Mouse (Mus musculus): ENCODE data around the gene Sirt2.

The Sirt2 gene

DNA sequence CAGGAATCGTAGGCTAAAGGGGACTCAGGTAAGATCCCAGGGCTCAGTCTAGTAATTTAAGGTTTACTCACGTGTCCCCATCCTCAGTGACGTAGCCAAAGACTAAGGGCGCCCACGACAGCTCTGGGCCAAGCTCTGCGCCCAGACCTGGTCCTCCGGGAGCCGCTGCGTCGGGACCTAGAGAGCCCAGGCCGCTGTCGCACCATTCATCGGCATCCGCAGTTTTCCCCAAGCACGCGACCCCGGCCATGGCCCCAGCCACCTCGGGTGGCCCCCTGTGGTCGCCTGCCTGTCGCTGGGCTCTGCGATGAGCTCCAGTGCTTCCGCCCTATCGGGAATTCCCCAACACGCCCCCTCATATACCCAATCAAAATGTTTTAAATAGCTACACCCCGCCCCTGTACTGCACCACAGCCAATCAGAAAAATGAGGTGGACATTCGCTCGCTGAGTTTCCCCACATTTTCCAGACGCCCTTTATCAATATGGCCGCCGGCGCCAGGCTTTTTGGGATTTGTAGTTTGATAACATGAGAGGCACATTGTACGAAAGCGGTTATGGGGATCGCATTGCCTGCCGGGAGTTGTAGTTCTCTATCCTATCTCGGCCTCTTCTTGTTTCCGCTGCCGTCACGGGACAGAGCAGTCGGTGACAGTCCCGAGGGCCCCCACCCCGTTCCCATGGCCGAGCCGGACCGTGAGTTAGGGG, at the start of gene Sirt2:
TSS of gene Sirt2 (plus strand) at position 563 of the 707 bp plus-strand sequence.
- peak; percentile 100 for DNase-seq (ENCODE audit: low spot score)

DNA sequence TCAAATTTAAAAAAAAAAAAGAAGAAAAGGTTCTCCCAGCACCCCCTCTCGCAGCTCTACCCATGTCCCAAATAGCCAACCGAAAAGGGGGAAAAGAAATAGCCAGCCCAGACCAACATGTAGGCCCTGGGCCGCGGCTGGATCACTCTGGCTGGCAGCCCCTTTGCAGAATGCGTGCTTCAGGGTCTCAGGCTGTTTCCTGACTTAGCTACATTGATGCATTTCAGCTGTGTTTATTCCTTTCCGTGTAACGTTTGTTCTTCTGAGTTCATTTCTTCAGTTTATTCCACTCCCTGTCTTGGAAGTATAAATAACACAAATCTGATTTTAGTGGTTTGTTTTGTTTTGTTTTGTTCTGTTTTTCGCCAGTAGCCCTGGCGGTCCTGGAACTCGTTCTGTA, 48.8 kb upstream of the Sirt2 start:
- DNase-seq (ENCODE audit: low spot score), result no peak

DNA sequence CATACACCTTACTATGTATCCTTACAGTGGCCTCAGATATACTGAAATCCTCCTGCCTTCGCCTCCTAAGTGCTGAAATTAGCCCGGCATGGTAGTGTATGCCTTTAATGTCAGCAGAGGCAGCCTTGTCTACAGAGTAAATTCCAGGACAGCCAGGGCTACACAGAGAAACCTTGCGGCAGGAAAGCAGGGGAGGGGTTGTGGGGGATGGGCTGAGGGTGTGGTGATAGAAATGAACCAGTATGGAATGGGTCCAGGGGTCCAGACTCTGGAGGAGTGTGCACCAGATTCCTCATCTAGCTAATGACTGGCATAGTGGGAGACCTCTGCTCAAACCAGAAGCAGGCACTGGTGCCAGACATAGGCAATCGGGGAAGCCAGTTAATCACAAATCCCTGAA, 47.4 kb upstream of the Sirt2 start:
- DNase-seq (ENCODE audit: low spot score), result no peak

DNA sequence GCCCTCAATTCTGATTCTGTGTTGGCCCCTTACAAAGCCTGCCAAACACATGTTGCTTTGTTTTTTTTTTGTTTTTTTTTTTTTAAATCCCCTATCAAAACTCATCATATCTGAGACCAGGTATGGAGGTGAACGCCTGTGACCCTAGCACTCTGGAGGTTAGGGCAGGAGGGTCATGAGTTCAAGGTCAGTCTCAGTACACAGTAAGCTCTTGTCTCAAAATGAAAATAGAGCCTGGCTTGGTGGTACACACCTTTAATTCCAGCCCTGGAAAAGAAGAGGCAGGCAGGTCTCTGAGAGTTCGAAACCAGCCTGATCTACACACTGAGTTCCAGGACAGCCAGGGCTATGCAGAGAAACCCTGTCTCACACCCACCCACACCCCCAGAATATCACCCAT, 46.9 kb upstream of the Sirt2 start:
- DNase-seq (ENCODE audit: low spot score), result no peak

DNA sequence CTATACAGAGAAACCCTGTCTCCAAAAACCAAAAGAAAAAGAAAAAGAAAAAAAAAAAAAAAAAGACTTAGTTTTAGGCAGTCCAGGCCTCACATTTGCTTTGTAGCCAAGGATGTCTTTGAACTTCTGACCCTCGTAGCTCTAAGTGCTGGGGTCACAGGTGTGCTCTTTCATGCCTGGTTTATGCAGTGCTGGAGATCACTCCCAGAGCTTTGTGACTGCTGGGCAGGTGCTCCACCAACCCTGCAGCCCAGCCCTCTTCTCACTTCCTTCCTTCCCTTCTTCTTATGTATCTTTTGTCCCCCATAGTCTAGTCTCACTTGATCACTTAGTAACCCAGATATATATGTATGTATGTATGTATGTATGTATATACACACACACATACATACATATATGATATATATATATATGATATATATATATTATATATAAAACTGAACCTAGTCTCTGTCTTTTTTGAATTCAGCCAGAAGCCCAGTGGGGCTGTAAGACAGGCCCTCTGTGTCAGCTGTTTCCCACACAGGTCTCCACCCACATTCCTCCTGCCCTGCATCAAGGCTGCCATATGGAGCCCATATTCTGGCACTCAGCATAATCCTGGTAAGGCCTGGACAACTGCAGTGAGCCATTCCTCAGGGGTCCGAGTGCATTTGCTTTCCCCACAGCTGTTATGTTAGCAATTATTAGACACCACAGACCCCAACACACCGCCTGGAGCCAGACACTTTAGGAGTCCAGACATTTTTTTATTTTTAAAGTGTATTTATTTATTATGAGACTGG, 45.6 kb upstream of the Sirt2 start:
- peak; percentile 42 for DNase-seq (ENCODE audit: low spot score)

DNA sequence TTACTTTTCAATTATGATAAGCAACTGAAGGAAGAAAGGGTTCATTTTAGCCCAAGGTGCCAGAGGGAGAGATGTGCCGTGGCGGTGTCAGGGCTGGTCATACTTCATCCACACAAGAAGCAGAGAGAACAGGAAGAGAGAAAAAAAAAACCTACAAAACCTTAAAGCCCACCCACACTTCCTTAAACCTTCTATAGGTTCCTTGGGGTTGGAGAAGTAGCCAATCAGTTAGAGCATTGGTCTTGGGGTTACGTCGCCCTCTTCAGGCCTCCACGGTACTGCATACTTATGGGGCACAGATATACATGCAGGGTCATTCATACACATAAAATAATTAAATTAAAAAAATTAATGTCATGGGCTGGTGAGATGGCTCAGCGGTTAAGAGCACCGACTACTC, 44.5 kb upstream of the Sirt2 start:
- DNase-seq (ENCODE audit: low spot score), result no peak

DNA sequence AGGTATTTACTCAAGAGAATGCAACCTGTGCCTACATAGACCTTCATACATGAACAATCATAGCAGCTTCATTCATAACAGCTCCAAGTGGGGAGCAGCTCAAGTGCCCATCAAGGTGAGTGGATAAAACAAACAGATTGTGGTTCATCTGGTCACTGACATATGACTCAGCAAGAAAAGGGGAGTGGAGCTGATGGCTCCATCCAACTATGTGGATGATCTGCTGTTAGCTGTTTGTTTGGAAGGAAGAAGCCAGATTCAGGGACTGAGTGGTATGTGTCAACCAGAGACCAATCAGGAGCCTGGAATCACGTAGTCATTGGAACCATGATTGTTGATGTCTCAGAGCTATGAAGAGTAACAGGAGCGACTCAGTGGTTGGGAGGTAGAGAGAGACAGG, 41.9 kb upstream of the Sirt2 start:
- DNase-seq (ENCODE audit: low spot score), result no peak

DNA sequence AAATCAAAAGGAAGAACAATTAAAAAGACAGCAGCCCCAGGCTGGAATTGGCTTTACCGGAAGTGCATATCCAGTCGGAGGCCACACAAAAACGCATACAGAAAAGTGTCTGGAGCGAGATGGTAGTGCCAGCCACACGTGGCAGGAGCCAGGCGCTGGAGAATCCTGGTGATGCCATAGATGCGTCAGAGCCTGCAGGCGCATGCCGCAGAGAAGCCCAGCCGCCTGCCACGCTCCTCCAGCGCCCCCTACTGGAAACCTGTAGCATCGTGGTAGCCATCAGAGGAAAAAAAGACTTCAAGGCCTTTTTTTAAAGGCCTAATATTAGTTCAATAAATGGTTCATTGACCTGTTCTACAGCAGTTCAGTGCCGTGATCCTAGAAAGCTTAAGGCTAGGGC, 39.9 kb upstream of the Sirt2 start:
- DNase-seq (ENCODE audit: low spot score), result peak; percentile 87

DNA sequence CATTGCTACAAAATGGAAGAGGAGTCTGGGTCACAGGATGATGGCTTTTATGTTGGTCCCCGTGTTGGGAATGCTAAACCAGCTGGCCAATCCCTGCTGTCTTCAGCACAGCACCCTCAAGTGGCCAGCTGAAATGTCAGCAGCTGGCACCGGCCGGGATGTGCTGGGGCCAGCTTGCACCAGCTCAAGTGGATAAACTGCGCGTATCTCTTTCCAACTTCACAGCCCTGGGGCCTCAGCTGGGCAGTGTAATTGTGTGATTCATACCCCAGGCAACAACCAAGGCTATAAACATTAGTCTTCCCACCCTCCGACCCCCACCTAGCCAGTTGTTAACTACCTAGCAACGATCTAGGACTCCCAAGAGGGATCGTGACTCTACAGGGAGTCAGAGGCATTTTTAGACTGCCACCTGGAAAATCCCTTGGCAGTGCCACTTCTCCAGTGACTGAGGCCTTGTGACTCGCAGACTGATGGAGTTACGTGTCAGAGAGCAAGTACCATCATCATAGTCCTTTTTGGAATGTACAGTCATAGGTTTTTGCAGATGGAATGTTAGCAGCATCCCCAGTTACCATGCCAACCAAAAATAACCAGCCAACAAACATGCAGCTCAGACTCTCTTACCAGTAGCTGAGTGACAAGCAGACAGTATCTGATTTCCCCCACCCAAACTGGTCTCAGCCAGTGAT, 38.7 kb upstream of the Sirt2 start:
- peak; percentile 39 for DNase-seq (ENCODE audit: low spot score)

DNA sequence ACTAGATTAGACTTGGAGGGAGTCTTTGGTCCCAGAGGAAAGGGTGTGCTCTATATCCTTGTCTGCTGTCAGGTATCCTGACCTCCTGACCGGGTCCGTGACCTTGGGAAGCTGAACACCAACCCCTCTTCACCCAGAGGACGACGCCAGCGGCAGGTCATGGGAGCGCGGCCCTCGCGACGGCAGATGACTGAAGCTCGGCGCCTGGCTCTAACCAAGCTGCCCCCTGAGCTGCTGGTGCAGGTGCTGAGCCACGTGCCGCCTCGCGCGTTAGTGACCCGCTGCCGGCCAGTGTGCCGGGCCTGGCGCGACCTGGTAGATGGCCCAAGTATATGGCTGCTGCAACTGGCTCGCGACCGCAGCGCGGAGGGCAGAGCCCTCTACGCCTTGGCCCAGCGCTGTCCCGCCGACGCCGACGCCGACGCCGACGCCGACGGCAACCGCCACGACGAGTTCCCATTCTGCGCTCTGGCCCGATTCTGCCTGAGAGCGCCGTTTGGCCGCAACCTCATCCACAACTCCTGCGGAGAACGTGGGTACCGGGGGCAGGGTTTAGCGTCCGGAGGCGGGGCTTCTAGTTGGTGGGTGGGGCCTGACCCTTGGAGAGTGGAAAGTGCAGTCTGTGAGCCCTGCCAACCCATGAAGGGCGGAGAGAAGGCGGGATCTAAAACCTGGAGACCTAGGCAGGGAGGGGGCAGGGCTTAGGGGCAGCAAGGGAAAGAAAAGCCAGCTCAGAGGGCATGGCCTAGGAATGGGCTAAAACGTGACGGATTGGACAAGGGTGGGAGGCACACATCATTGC, 34.0 kb upstream of the Sirt2 start:
- DNase-seq (ENCODE audit: low spot score), result peak; percentile 95

DNA sequence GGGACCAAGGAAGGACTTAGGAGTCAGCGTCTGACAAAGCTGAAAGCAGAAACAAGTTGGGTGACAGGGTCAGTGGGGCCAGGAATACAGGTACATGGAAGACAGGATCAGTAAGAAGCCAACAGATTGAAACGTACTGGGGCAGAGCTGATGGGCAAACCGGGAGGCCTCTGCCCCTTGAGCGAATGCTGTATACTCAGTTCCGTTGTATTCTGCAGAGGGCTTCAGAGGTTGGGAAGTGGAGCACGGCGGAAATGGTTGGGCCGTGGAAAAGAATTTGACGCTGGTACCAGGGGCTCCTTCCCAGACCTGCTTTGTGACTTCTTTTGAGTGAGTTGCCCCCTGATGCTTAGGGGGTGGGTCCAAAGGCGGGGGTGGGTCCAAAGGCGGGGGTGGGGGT, 33.3 kb upstream of the Sirt2 start:
- DNase-seq (ENCODE audit: low spot score), result no peak

DNA sequence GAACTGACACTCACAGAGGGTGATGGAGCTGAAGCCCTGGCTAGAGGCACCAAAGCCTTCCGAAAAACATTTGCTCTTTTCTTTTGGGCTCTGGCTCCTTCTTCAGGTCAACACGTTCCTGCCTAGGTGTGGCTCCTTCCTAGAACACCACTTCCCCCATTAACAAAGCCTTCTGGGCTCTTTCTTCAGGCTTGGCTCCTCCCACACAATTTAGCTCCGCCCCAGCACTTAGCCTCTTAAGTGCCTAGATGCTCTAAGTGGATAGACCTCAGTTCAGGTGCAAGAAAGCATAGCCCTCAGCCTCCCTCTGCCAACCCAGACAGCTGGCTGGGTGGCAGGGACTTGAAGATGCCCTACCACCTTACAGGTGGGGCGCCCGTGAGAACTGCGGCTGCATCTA, 30.8 kb upstream of the Sirt2 start:
- DNase-seq (ENCODE audit: low spot score), result no peak

DNA sequence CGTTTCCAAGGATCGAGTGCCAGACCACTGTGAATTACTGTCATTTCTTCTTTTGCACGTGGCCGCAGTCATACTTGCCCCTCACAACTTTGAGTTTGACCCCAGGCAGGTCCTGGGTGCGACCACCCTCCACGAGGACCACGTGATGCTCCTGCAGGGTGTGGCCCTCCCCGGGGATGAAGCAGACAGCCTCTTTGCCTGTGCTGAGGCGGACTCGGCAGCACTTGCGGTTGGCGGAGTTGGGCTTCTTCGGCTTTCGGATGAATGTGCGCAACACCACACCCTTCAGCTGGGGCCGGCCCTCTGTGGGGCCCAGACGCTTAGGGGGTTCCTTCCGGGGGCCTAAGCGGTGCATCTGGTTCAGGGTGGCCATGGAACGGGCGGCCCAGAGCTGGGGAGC, 26.7 kb upstream of the Sirt2 start:
- DNase-seq (ENCODE audit: low spot score), result no peak

DNA sequence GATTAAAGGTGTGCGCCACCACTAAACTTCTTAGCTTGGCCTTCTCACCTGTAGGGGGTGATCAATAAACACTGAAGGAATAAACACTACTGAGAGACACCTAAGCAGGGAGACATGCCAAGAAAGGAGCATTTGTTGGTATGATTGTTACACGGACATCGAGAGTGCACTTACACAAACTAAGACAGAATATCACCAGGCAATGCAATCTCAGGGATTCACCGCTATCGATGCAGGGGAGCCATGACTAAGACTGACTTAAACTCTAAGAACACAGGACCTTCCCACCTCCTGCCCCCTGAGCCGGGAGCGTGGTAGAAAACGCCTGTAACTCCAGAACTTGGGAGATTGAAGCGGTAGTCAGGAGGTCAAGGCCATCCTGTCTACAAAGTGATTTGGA, 25.6 kb upstream of the Sirt2 start:
- no peak for DNase-seq (ENCODE audit: low spot score)

DNA sequence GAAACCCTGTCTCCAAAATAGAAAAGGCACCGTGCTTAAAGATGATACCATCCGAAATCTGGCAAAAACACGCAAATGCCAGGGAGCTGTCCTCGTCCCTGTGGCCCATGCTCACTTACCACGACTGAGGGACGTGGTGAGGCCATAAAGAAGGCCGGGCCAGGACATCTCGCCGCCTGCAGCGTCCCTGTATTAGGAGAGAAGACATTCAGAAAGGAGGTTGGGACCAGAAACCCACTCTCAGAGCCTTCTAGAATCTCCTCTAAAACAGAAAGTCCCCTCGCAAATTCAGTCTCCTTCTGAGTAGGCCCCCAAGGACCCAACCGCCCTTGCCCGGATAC, 25.2 kb upstream of the Sirt2 start:
- DNase-seq (ENCODE audit: low spot score), result no peak

DNA sequence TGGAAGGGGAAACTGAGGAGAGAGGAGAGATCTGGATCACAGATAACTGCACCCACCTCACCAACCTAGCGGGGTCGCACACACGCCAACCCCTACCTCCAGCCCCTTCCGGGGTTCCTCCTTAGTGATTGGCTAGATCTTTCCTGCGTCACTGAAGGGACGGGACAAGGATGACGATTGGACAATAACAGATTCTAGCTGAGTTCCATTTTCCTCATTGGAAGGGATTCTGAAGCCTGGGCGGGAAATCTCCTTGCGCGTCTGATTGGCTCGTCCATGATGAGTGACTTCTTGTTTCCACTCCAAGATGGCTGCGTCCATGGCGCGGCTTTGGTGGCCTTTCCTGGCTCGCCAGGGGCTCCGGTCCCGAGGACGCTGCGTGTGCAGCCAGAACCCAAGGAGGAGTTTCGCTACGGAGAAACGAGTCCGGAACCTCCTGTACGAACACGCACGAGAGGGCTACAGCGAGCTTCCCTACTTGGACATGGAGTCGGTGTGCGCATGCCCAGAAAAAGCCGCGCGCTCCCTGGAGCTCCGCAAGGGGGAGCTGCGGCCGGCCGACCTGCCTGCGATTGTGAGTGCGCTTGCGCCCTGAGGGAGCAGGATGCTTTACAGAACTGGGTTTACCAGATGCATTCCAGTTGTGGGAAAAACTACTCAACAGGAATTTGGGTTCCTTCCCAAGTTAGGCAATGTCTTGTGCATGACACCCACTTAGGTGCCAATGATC, 24.7 kb upstream of the Sirt2 start, which contains the start of the genes Mrps12 and Sars2:
TSS of gene Mrps12 (minus strand) at position 112 of the 730 bp plus-strand sequence.
TSS of gene Sars2 (plus strand) at position 284 of the 730 bp plus-strand sequence.
- peak; percentile 99 for DNase-seq (ENCODE audit: low spot score)

DNA sequence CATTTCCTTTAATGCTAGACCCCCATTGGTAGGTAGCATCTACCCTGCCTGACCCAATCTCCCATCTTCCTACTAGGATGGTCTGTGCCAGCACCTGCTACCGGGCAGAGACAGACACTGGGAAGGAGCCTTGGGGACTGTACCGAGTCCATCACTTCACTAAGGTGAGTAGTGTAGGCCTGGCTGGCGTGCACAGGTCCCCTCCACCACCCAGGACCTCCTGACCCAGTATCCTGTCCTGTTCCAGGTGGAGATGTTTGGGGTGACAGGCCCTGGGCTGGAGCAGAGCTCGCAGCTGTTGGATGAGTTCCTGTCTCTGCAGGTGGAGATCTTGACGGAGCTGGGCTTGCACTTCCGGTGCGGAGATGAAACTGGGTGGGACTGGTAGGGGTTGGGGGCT, 16.6 kb upstream of the Sirt2 start:
- no peak for DNase-seq (ENCODE audit: low spot score)

DNA sequence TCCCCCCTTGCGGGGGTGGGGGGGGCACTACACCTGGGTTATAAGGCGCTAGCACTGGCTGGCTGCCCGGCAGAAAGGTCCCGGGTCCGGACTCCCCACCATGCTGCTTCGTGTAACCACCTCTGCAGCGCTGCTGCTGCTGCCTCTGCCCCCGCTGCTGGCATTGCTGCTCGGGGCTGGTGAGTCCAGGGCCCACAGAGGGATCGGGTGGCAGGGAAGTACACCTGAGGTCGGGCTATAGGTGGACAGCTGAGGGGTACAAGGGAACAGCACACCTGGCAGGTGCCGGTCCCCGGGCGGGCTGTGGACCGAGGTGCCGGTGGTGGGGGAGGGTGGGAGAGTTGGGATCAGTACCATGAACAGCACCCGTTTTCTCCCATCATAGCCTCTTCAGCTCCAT, 10.5 kb upstream of the Sirt2 start, which contains the start of gene Ccer2:
TSS of gene Ccer2 (plus strand) at position 96 of the 400 bp plus-strand sequence.
- DNase-seq (ENCODE audit: low spot score), result no peak

DNA sequence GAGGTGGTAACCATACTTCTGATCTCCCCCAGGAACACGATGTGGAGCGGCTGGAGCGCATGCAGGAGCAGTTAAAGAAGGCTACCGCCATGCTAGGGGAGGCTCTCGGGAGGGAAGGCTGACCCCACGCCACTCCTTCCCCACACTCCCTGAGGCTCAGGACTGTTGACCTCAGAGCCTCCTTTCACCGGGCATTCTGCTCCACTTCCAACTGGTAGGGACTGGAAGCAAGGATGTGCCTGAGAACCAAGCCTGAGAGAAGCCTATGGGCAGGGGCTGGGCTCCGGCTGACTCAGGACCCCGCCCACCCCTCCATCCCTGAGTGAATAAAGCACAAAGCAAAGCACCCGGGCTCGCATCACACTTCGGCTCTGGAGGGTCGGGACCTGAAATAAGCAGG, 7.9 kb upstream of the Sirt2 start:
- DNase-seq (ENCODE audit: low spot score), result no peak

DNA sequence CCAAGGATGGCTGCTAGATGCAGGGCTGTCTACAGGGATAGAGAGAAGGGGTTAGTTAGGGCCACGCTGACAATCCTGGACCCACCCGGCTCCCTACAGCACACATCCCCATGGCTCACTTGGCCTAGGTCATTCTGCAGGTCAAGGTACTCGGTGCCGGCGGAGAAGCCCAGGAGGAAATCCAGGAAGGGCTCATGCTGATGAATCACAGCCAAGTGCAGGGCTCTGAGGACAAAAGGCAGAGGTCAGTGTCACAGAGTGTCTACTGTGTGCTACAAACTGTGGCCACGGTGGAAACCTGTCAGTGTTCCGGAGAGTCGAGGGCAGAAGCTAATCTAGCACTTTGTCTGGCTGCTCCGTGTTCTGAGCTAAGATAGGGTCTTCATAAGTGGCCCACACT, 4.6 kb upstream of the Sirt2 start:
- no peak for DNase-seq (ENCODE audit: low spot score)

DNA sequence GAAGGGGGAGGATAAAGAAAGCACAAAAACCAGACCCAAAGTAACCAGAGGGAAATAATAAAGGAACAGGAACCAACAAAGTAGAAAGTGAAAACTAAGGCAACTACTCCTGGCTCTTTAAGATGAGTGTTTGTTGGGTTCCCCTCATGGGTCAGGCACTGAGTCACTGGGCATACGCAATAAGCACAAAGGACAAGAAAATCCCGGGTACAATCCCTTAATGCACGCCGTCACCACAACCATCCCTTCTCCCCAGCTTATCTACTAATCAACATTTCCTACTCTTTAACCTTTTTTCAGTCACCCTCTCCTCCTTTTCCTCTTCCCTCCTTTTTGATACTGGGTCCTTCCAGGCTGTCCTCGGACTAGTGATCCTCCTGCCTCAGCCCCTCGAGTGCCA, 1.3 kb upstream of the Sirt2 start:
- DNase-seq (ENCODE audit: low spot score), result no peak

Data from embryo, embryonic 10.5 days (tissue).